Mouse (Mus musculus) cerebellum, adult 2 months (tissue): ENCODE measurements at regions not wholly inside any gene's neighbourhood (a gene's known extent, or its start where the extent isn't known, plus 50 kb on each side); places are given as distances from the start of the nearest gene placed in this dataset.

Source experiments
- CTCF ChIP-seq: fragments of 200-500 bp; IDR thresholded peaks from 2 replicates; pipeline ENCODE4 v1.5.1; 2011; ENCODE audit warnings: low read depth, mild to moderate bottlenecking, control low read depth, low read length, moderate library complexity, borderline replicate concordance; ENCODE audit not compliant: insufficient read depth
- POLR2A ChIP-seq: fragments of 200-500 bp; IDR thresholded peaks from 2 replicates; pipeline ENCODE4 v1.6.1; 2011; ENCODE audit warnings: low read length, control low read depth, borderline replicate concordance; ENCODE audit not compliant: insufficient read depth

DNA sequence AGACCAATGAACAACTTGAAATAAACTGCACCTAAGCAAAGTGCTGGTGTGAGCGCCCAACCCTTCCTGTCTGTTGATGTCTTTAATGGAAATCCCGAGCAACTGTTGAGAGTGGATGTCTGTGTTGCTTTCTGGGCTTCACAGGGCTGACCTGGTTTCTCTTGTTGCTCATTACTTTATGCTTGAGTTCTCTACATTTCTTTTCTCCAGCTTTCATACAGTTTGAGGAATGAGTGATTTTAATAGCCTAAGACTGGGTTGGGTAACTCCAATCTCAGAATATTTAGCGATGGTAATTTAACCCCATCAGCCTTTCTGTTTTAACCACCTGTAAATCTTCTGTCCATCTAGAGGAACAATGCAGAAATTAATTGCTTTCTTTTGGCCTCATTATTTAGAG, 890.2 kb upstream of the Sel1l start:
- no peak for TF ChIP-seq CTCF
- TF ChIP-seq POLR2A, result no peak
